Mouse (Mus musculus) frontal cortex, postnatal 10 days (tissue): ENCODE measurements around the gene Slc39a8.
A peak's percentile ranks its signal among the peaks of the same experiment; 100 is the strongest.

Experiments used
- DNase-seq, 2 experiments: peaks; one replicate each; pipeline ENCODE4 v3.0.0; 2022; ENCODE audit warnings: low spot score in 2 of 2, mixed read lengths in 1 of 2

The Slc39a8 gene

DNA sequence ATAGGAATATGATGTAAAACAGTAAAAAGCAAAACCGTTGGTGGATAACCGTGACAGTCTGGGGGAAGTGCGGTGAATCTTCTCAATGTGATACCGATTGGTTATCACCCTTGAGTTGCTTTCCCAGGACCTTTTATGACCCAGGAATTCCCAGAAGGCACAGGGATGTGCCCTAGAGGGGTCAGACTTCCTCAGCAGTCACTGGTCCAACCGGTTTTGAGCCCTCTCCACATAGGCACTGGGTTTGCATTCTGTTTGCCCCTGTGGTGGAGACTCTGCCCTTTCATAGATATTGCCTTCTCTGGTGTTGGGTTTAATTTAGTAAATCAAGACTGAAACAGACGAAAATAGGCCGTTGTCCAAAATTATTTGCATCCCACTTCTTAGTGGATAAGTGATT lies 20.8 kb downstream of the Slc39a8 start:
- no peak for DNase-seq

DNA sequence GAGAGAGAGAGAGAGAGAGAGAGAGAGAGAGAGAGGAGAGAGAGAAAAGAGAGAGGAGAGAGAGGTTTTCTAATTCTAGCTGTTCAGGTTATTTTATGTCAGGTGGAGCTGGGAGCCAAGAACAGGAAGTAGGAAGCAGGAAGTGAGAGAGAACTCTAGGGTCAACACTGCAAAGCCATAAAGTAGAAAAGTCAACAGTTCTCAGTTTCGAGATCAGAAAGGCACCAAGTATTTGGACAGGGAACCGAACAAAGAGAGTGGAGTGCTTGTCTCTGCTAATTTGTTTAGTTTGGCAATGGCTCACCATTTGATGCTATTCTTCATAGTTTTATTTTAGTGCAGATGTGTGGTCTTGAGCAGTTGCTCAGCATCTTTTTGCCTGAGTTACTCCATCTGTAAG lies 26.5 kb downstream of the Slc39a8 start:
- no peak for DNase-seq

DNA sequence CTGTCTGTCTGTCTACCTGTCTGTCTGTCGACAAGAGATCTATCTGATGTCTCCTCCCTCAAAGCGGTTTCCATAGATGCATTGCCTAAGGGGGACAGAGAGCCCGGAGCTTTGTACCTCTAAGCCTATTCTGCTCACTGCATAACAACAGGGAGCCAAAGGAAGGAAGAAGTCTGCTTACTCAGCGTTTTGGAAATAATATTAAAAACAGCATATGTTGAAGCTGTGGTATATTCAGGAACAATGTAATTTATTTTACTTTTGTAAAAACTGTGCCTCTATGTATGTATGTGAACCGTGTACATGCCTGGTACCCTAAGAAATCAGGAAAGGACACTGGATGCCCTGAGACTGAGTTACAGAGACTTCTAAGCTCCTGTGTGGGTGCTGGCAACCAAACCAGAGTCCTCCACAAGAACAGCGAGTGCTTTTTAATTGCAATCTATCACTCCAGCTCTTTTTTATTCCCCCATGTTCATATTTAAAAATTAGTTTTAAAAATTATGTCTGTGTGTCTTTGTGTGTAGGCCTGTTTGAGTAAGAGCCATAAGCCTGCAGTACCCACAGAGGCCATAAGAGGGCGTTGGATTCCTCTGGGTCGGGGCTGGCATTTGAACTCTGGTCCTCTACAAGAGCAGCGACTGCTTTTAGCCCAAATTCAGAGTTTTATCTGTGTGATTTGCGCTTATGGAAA lies 28.7 kb downstream of the Slc39a8 start:
- no peak for DNase-seq

DNA sequence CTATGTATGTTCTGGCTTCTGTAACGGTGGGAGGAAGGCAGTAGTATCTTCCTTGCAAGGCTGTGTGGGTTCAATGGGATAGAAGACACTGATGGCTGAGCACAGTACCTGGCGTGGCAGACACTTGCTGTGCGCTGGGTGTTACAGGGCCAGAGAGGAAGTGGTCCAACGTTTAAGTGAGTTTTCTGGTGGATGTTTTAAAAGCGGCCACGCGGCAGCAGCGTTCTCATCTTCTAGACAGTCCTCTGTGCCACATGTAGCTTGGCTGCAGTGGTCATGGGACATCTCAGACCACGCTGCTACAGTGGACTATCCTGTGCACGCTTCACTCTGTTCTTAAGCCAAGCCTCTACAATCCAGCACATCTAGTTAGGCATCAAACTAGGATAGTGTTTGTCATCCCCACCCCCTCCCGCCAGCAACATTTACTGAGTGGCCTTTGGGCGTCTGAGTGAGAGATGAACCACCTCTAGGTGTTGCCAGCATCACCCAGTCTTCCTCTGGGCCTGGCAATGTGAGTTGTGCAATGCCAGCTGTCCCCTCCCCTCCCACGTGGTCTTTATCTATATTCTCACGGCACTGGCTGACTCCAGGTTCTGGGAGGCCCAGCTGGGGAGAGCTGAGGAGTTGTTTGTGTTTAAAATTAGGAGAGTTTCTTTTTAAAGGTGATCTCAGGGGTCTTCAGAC lies 29.4 kb downstream of the Slc39a8 start:
- DNase-seq, result no peak

DNA sequence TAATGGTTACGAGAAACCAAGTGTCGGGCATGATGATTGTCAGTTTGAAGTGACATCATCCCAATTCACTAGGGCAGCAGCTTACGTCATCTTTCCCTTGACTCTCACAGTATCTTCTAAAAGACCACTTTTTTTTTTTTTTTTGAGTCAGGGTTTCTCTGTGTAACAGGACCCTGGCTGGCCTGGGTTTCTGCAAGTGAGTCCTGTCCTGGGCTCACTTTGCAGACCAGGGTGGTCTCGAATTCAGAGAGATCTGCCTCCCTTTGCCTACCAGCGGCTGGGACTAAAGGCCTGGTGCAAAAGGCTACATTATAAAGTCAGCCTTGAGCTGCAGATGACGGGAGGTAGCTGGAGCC lies 29.9 kb downstream of the Slc39a8 start:
- no peak for DNase-seq

DNA sequence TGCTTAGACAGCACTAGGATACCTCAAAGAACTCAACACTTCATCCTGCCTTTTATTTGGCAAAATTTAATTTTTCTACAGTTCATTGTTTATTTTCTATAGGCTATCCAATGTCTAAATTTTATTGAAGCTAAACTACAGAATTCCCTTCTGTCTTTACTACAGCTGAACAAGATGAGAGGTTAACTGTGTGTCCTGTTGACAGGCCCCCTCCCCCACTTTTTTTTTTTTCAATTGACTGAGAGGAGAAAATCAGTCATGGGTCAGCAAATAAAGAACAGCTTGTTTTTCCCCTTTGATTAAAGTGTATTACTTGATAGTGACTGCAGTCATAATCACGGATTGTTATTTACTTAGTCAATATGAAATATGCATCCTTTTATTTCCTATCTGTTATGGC lies 31.2 kb downstream of the Slc39a8 start:
- DNase-seq, result no peak

DNA sequence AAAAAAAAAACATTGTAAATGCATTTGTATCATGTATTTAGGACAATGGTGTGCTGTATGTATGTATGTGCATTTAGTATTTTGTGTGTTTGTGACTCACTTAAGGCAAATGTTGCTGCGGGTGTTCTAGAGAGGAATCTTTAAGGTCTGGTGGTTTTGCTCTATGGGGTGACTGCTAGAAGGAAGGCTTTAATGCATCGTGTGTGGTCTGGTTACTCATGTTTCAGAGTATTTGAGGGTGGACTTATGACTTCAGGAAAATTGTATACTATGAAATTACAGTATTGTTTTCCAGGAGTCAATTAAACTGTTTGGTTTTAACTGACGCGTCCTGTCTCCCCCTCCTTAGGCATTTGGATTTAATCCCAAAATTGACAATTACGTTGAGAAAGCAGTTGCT lies 32.1 kb downstream of the Slc39a8 start:
- DNase-seq, result no peak

DNA sequence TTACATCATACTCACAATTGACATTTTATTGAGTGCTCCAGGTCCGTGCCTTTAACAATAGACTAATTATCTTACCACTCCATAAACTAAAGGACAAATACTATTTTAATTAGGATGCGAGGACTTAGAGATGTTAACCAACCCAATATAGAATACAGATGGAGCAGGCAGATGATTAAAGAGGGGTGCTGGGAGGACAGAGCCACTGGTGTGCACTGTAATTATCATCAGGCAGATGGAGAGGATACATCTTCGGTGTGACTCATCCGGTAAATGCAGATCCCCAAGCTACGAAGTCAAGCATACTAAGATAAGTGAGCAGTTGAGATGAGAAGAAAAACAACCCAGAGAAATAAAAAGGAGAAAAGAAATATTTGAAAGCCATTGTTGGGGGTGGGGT lies 34.4 kb downstream of the Slc39a8 start:
- DNase-seq, result no peak

DNA sequence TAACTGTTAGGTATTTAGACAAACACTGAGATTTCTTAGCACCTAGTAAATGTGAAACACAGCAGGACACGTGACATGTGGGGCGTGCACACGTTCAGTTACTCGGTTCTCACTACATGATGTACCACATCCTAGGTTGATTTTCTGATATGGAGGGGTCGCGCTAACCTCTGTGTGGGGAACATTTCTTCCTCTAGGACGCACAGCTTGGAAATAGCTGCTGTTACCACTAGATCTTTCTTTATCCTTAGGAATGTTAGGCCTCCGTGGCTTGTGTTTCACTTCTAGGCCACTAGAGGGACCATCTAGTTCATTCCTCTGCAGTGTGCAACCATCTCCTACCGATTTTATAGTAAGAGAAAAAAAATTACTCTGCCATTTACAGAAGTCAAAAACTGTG lies 37.7 kb downstream of the Slc39a8 start:
- DNase-seq, result peak; percentile 13 to 46

DNA sequence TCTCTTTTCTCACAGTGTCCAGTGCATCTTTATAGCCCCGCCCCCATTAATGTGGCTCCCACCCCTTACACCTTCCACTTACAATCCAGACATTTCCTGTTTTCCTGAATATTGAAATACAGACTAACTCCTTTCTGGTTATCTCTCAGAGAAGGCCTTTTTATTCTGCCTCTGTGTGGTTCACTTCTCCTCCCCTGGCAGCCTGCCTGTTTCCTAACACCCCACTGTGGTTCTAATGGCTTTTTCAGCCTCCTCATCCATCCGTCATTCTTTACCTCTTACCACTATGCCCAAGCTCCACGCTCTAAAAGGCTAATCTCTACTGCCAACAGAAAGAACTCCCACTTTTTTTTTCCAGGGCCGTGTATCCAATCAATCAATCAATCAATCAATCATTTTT lies 44.0 kb downstream of the Slc39a8 start:
- no peak for DNase-seq

DNA sequence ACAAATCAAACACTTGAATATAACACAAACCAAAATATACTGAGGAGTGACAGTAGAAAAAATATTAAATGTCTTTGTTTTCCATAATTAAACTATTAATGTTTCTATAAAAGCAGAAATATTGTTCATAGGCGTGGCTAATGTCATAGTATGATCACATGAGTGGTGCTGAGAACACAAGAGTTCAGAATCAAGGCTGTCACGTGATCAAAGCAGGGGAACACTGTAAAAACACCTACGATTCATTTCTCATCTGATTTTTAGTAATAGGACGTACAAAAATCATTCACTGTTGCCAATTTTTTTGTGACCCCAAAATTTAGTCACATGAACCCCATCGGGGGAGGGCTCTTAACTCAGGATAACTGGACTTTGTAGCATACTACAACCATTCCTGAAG lies 47.2 kb downstream of the Slc39a8 start:
- DNase-seq, result no peak

DNA sequence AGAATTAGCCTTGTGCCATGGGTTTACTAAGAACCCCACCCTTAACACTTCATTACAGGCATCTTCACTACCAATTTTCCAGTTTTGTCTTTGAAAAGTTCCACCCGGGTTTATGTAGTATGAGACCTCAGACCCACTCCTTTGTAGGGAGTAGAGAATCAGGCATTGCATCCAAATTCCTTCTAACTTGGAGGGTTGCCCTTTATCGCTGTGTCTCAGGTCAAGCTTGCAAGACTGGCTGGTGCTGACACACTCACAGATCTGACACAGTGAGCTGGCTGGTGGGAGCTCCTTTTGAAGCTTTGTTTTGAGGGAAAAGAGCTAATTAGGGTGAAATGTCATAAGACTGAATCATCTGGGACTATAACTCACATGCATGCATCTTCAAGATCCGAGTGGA lies 48.5 kb downstream of the Slc39a8 start:
- no peak for DNase-seq

DNA sequence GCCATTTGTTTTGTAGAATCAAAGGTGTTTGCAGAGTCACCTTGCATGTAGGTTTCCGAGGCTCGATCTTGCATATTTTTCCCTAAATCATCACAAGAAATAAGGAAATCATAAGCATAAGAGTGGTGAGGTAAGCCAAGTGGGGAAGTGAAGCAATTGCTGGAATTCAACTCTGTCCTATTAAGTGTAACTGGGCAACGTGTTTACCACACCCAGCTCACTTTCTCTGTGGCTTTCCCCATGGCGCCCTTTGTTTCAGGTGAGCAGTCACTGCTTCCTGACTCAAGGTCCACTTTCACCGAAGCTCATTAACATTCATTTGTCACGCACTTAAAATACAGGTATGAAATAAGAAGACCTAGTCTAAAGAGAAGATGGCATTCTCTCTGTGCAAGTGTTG lies 53.0 kb downstream of the Slc39a8 start:
- no peak for DNase-seq

DNA sequence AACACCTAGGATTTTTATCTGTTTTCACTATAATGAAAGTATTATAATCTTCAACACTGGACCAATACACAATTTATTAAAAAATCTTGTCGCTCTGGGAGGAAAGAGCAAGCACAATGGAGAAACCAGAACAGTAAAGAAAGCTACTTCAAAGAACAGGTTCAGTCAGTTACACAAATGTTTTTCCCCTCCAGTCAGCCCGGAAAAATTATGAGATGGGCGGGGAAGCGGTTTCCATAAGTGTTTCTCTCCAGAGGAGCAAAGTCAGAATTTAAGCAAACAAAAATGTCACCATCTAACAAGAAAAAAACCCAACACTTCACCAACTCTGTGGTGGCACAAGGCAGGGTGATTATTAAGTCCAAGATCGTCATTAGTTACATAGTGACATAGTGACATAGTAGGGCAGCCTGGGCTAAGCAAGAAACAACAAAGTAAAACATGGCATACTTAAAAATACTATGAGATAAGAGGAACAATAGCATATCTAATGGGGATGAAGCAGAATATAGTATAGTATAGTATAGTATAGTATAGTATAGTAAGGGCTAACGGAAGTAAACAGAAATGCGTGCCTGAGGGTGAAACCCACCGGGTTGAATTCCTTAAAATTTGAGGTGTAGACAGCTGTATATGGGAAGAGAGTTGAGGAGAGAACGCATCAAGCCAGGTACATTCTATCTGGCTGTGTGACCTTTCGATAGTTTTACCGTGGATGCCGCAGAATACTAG lies 61.0 kb downstream of the Slc39a8 start:
- DNase-seq, result no peak

DNA sequence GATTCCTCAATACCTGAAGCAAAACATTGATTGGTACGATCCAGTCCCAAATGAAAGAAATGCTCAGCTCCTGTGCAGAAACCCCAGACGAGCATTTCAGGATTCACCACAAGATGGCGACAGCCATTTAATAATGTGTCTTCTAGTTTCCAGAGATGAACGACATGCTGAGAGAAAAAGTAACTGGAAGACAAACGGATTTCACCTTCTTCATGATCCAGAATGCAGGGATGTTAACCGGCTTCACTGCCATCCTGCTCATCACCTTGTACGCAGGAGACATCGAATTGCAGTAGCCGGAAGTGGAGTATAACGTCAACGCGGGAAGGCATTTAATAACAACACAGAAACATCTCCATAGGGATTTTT lies 61.6 kb downstream of the Slc39a8 start:
- DNase-seq, result peak; percentile 55 to 79

DNA sequence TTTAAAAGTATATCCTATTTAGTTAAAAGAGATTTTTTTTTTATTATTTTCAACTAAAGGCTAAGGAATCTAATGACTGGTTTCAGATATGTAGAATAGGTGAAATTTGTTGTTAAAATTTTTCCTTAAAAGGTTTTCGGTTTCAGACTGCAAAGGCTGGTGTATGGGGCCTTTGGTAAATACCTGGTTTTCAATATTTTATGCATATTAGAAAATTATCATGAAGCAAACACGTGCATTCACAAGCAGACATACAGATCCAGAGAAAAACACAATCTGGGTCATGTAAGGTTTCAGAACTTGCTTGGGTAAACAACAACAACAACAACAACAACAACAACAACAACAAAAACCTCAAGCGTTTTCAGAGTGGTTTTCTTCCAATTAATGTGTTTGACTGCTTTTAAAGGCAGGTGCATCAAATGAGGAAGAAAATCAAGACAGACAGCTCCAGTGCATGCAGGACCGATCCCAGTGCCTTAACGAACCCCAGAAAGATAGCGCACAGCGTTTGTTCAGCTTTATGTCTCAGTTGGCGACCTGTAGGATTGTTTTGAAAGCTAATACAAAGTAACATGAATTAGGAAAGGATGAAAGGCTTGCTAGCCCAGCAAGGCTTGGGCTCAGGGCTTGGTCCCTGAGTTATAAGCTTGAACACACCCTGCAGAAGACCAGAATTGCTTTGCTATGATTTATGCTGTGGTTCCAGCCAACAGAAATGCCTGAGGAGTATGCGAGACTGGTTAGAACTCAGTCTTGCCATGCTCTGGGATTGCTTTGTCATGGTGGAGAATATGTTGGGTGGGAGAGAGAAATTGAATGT lies 62.2 kb downstream of the Slc39a8 start:
- DNase-seq, result no peak

DNA sequence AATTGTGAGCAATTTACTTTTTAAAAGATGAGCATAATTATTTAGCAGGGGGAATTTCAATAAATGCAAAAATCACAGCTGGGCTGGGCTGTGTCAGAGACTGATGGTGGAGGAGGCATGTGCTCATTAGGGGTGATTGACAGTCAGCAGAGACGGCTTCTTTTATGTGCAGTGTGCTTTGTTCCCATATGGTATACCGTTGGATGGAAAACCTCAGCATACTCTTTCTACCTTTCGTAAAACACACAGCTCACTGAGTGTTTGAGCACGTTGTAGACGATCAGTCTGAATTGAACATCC lies 62.7 kb downstream of the Slc39a8 start:
- DNase-seq, result no peak

DNA sequence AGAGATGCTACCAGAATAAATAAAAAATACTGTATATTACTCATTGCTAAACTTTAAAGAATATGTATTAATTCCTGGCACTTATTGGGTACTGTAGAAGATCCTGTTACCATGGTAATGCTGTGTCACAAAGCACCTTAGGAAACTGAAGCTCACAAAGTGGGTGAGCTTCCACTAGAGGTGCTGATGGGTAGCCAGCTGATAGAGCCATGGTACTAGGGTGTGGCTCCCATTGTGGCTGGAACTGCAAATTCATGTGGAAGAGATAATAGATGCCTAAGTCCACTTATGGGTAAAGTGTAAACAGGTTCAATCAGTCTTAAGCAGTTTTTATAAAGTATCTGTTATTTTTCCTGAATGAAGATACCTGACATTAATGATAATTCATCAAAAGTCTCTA lies 64.3 kb downstream of the Slc39a8 start:
- no peak for DNase-seq

DNA sequence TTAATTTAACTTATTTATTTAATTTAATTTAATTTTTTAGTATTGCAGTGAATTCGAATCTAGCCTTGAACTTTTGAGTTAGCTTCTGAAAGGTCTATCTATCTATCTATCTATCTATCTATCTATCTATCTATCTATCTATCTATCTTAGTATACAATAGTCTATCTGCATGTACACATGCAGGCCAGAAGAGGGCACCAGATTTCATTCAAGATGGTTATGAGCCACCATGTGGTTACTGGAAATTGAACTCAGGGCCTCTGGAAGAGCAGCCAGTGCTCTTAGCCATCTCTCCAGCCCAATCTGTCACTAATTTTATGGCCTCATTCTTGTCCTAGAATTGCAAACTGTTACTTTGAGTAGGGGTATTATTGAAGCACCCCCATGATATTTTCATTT lies 78.3 kb downstream of the Slc39a8 start:
- no peak for DNase-seq

DNA sequence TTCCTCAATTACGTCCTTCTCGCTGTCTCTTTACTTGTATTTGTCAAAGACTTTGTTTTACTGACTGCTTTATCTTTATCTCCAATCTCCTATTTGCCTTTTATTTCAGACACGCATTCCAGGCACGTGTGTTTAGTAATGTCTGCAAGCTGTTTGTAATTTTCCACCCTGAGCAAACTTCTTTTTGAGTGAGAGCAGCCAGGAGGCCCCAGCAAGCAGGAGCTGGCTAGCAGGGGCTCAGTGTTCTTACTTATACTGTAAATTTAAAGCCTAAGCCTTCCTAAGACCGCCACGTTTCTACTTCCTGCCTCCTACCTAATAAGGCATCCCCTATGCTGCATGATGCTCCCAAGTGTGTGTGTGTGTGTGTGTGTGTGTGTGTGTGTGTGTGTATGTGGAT lies 79.8 kb downstream of the Slc39a8 start:
- no peak for DNase-seq

DNA sequence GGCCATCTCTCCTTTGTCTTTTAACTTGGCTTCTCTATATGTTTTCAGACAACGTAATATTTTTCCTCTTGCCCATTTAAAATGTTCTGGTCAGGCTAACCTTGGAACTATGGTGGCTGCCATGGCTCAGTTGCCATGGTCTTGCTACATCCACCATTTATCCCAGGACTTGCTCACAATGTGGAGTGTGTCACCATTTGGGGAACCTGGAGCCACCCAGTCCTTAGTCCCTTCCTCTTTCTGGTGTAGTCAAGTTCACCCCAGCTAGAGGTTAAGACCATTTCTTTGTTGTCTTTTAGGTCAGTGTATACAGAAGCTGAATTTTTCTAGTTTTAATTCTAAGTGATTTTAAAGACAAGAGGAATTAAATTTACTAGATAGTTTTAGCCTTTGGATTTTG lies 80.7 kb downstream of the Slc39a8 start:
- DNase-seq, result no peak

DNA sequence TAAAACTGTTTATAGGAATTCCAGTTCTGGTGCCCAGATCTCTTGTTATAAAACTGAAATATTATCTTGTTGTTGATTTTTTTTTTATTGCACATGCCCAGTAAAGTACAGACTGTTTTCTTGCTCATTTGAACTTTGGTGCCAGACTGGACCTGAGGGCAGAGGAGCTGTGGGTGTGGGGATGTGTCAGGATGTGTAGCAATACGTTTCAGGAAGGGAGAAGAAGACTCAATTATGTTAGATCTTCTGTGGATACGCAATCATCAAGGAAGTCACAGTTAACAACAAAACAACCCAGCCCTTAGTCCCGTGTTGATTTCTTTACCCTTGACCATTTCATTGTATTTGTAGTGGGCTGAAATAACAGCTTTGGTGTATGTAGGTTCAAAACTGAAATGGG lies 81.9 kb downstream of the Slc39a8 start:
- no peak for DNase-seq

DNA sequence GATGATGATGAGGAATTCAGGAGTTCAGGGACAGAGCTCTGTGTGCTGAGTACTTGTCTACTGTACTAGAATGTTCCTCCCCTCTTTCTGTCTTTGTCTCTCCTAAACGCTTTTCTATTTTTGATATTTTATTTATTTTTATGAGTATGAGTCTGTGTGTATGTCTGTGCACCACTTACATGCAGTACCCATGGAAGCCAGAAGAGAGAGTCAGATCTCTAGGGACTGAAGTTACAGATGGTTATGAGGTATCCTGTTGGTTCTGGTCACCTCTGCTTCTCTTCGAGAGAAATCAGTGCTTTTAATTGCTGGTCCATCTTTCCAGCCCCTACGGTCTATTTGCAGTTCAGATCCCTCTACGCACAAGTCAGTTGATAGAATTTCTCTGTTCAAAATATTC lies 90.9 kb downstream of the Slc39a8 start:
- no peak for DNase-seq
